Mouse (Mus musculus) stomach, embryonic 14.5 days (tissue): ENCODE measurements around the gene Wwox. TPM values are rescaled to one million over a fixed set of nuclear protein-coding genes. Genes with fewer than 3 reads are reported as not detected.
A peak's percentile ranks its signal among the peaks of the same experiment; 100 is the strongest.

Experiments used
- ATAC-seq: fragments of 200-750 bp; cut with Nextera tagmentation; 2 replicates; pipeline ENCODE4 v1.8.0; 2017; ENCODE audit warnings: low read depth, moderate TSS enrichment; ENCODE audit not compliant: insufficient number of reproducible peaks, insufficient read depth, low FRiP score
- H3K27ac ChIP-seq: fragments of 300-500 bp; sonication (generic); 2 replicates; pipeline ENCODE4 v1.5.1; 2014; ENCODE audit warnings: mild to moderate bottlenecking, low read length, moderate library complexity, mixed read lengths
- H3K27me3 ChIP-seq: fragments of 300-500 bp; sonication (generic); 2 replicates; pipeline ENCODE4 v1.6.1; 2014; ENCODE audit warnings: low read length, control low read depth, mixed read lengths; ENCODE audit not compliant: control insufficient read depth, insufficient read depth
- H3K36me3 ChIP-seq: fragments of 300-500 bp; sonication (generic); 2 replicates; pipeline ENCODE4 v1.6.1; 2014; ENCODE audit warnings: mild to moderate bottlenecking, control low read depth, low read length, moderate library complexity, mixed read lengths; ENCODE audit not compliant: control insufficient read depth, insufficient read depth
- H3K4me1 ChIP-seq: fragments of 300-500 bp; sonication (generic); 2 replicates; pipeline ENCODE4 v1.6.1; 2014; ENCODE audit warnings: low read length, control low read depth, mixed read lengths; ENCODE audit not compliant: control insufficient read depth, insufficient read depth
- H3K4me2 ChIP-seq: fragments of 300-500 bp; sonication (generic); replicated peaks from 2 replicates; pipeline ENCODE4 v1.6.1; 2014; ENCODE audit warnings: low read depth, low read length, control low read depth
- H3K4me3 ChIP-seq: fragments of 300-500 bp; sonication (generic); 2 replicates; pipeline ENCODE4 v1.5.1; 2014; ENCODE audit warnings: low read depth, low read length, control low read depth
- H3K9ac ChIP-seq: fragments of 300-500 bp; sonication (generic); replicated peaks from 2 replicates; pipeline ENCODE4 v1.6.1; 2014; ENCODE audit warnings: low read depth, mild to moderate bottlenecking, control low read depth, low read length, moderate library complexity, mixed read lengths
- H3K9me3 ChIP-seq: fragments of 300-500 bp; sonication (generic); 2 replicates; pipeline ENCODE4 v1.6.1; 2016; ENCODE audit warnings: low read depth, low read length, control low read depth; ENCODE audit not compliant: control insufficient read depth
- WGBS: fragments of 180-500 bp; shearing (Covaris S2); extraction: QIAGEN DNeasy Blood & Tissue Kit; methylation state at CpG from one replicate; pipeline ENCODE4 v1.1.7; 2014; 5-methylcytosine and 5-hydroxymethylcytosine counted together
- polyA plus RNA-seq: library from polyadenylated mRNA; unstranded; fragments of >200 nt; fragmentation: Nextera tagmentation; extraction: Ambion mirVana; gene quantifications from 2 replicates; pipeline ENCODE4 v1.2.1, GENCODE M21; 2014

Gene Wwox
- polyA plus RNA-seq, 1 experiment from 2014 or later = 15.4 TPM

GRCm38 (mm10) chr8:114675151-114675550 lies 235.7 kb downstream of the Wwox start:
- Histone ChIP-seq H3K4me1 (peaks cover 9% of the 10 kb centered on the region), H3K9ac (no peak overlapping the region), H3K4me2 (no peak overlapping the region), H3K27me3 (no peaks in the 10 kb centered on the region), H3K27ac (no peak overlapping the region), H3K9me3 (no peaks in the 10 kb centered on the region), H3K36me3 (no peaks in the 10 kb centered on the region), H3K4me3 (no peak overlapping the region)
- no peak for ATAC-seq
- WGBS = 82% methylated on average over 7 of the region's 7 CpGs

- H3K9me3 ChIP-seq = no peaks in the 10 kb centered on the region
- H3K4me2 ChIP-seq = no peak overlapping the region
- no peak for ATAC-seq
- peaks cover 12% of the 10 kb centered on the region for H3K4me1 ChIP-seq
- H3K9ac ChIP-seq = no peak overlapping the region
- WGBS = 79% methylated on average over 2 of the region's 2 CpGs
- H3K27me3 ChIP-seq = no peaks in the 10 kb centered on the region
- no peaks in the 10 kb centered on the region for H3K36me3 ChIP-seq
- no peak overlapping the region for H3K4me3 ChIP-seq
- H3K27ac ChIP-seq = no peak overlapping the region
These were observed 237.5 kb downstream of the Wwox start for GRCm38 (mm10) chr8:114676918-114677317.

- H3K4me1 ChIP-seq = peaks cover 12% of the 10 kb centered on the region
- ATAC-seq = no peak; the same call in 1 of the 2 replicates
- H3K27ac ChIP-seq = no peak overlapping the region
- H3K9ac ChIP-seq = no peak overlapping the region
- H3K4me2 ChIP-seq = no peak overlapping the region
- H3K27me3 ChIP-seq = no peaks in the 10 kb centered on the region
- 42% methylated on average over 6 of the region's 6 CpGs for WGBS
- no peaks in the 10 kb centered on the region for H3K9me3 ChIP-seq
- no peaks in the 10 kb centered on the region for H3K36me3 ChIP-seq
- no peak overlapping the region for H3K4me3 ChIP-seq
These were observed 238.2 kb downstream of the Wwox start for GRCm38 (mm10) chr8:114677551-114678127.

DNA sequence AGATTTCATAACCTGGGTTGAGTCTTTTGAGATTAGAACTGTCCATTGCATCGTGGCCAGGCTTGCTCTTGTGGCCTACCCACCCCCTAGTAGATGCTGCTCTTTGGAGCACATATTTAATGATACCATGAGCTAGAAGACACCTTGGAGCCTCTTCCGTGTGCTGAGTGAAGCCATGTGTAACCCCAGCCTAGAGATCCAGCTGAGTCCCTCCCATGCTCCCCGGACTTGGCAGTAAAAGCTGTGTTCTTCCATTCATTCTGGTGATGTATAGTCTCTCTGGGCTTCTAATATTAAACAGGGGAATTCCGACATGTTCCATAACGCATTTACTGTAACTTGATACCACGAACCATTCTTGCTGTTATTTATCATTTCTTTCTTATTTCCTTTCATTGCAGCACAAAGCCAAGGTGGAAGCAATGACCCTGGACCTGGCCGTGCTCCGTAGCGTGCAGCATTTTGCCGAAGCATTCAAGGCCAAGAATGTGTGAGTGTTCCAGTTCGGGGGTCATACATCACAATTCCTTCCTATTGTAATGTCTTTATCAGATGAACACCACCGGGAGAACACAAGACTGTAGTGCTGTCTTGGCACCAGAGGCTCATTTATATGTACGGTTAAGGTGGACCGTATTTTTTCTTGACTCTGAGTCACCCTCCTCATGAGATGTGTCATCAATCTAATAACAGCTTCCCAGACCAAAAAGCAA lies 240.1 kb downstream of the Wwox start:
- no peak overlapping the region; the same call in 1 of the 2 replicates for H3K27ac ChIP-seq
- WGBS = 40% methylated on average over 14 of the region's 14 CpGs
- peak; percentile 71; the same call in 1 of the 2 replicates for ATAC-seq

DNA sequence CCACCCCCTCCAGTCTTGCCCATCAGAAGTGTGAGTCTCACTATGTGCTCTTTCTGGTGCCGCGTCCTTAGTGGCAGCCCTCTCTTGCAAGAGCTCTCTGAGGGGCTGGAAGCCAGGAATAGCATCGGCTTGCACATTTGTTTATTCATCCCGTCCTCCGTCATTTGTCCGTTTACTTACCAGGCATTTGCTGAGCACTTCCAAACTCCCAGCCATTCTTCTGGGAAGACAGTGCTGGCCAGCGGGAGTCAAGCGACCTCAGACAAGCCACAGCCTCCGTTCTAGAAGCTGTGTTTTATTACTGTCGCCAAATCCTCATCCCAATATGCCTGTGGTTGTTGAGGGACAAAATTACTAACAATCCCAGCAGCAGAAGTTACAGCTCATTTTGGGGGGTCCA lies 241.7 kb downstream of the Wwox start:
- peak overlapping the region; percentile 39; the same call in 1 of the 2 replicates for H3K27ac ChIP-seq
- H3K4me3 ChIP-seq = no peak overlapping the region
- H3K9me3 ChIP-seq = no peaks in the 10 kb centered on the region
- no peak overlapping the region for H3K9ac ChIP-seq
- H3K27me3 ChIP-seq = no peaks in the 10 kb centered on the region
- WGBS = 22% methylated on average over 10 of the region's 10 CpGs
- ATAC-seq = no peak
- peaks cover 16% of the 10 kb centered on the region for H3K4me1 ChIP-seq
- H3K4me2 ChIP-seq = no peak overlapping the region
- no peaks in the 10 kb centered on the region for H3K36me3 ChIP-seq

More for the DNA sequence above, 240.1 kb downstream of the Wwox start:
- Histone ChIP-seq H3K4me3 (no peak overlapping the region), H3K9me3 (no peaks in the 10 kb centered on the region), H3K9ac (no peak overlapping the region), H3K27me3 (no peaks in the 10 kb centered on the region), H3K4me1 (peaks cover 16% of the 10 kb centered on the region), H3K36me3 (no peaks in the 10 kb centered on the region), H3K4me2 (no peak overlapping the region)

DNA sequence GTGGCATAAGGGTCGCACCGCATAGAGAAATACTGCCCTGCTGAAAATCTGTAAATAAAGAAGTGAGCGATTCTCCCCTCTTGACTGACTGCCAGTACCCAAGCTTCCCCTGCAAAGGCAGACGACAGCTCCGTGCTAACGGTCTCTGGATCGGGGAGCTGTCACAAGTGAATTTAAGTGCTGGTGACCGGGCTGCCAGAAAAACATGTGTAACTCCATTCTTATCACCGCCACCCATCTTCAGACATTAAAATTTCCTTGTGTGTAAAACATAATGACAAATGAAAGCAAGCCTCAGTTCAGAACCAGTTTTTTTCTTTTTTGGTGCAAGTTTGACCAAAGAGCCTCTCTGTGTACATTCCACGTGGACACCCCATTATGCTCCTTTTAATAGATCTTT lies 242.7 kb downstream of the Wwox start:
- Histone ChIP-seq H3K27ac (no peak overlapping the region; the same call in 1 of the 2 replicates), H3K36me3 (no peaks in the 10 kb centered on the region), H3K4me3 (no peak overlapping the region), H3K9me3 (no peaks in the 10 kb centered on the region), H3K27me3 (no peaks in the 10 kb centered on the region), H3K9ac (no peak overlapping the region), H3K4me2 (no peak overlapping the region), H3K4me1 (peaks cover 16% of the 10 kb centered on the region)
- 38% methylated on average over 10 of the region's 10 CpGs for WGBS
- ATAC-seq = no peak

DNA sequence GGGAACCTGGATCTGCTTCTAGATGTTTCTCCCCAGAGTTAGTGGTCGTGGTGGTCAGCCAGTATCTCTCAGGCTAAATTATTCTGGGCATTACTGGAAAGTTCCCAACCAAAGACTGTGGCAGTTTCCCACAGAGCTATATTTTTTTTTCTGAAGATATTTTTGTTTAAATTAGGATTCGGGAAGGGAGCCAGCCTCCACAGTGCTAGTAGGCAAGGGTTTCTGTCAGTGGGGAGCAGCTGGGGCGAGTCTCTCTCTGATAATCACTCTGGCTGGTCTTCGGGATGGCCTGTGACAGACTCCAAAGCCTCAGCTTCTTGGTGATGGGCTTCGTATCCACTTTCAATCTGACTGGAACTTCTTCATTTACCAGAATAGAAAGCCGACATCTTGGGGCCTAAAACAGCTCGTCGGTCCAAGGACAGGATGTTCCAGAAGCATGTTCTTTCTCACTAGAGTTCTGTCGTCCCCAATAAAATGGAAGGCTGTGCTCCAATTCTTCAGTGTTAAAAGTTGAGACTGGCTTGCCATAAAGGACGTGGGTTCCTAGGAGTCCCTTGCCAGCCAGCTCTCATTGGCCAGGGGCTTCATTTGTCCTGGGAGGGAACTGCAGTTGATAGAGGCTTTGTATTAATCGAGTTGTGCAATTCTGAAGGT lies 244.7 kb downstream of the Wwox start:
- H3K27ac ChIP-seq = peak overlapping the region; percentile 78; the same call in 1 of the 2 replicates
- no peaks in the 10 kb centered on the region for H3K9me3 ChIP-seq
- H3K4me1 ChIP-seq = peaks cover 14% of the 10 kb centered on the region
- H3K36me3 ChIP-seq = no peaks in the 10 kb centered on the region
- ATAC-seq = no peak
- no peaks in the 10 kb centered on the region for H3K27me3 ChIP-seq
- H3K4me2 ChIP-seq = no peak overlapping the region
- WGBS = 50% methylated on average over 11 of the region's 11 CpGs
- H3K9ac ChIP-seq = no peak overlapping the region
- no peak overlapping the region for H3K4me3 ChIP-seq

DNA sequence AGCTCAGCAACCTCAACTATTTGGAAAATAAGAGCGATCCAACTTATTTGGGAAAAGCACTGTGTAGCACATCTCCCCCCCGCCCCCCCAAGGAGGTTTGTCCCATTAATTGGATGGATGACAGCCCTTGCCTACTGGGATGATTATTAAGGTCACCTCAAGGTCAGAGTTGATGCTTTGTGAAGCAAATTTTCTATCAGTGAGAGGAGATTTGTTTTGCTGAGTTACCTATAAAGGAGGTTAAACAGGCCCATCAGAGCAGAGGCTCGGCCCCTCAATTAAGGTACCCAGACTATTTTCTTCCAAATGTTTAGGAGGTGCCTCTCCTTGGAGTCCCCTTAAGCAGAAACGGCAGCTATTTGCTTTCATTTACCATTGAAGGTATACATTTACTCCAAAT lies 247.0 kb downstream of the Wwox start:
- no peak for ATAC-seq
- no peak overlapping the region for H3K4me3 ChIP-seq
- 77% methylated on average over 4 of the region's 4 CpGs for WGBS
- H3K9ac ChIP-seq = no peak overlapping the region
- no peaks in the 10 kb centered on the region for H3K36me3 ChIP-seq
- H3K27me3 ChIP-seq = no peaks in the 10 kb centered on the region
- H3K4me1 ChIP-seq = 0 out of 2 replicates have a peak, but pooled peaks cover 4% of the 10 kb centered on the region
- no peak overlapping the region for H3K4me2 ChIP-seq
- no peaks in the 10 kb centered on the region for H3K9me3 ChIP-seq
- H3K27ac ChIP-seq = no peak overlapping the region
